Mouse (Mus musculus): ENCODE data around the gene Bag6. TPM values are rescaled to one million over a fixed set of nuclear protein-coding genes. Genes with fewer than 3 reads are reported as not detected.

Bag6 gene
- total RNA-seq, 2 experiments from 2014 or later = 191 to 208 TPM

DNA sequence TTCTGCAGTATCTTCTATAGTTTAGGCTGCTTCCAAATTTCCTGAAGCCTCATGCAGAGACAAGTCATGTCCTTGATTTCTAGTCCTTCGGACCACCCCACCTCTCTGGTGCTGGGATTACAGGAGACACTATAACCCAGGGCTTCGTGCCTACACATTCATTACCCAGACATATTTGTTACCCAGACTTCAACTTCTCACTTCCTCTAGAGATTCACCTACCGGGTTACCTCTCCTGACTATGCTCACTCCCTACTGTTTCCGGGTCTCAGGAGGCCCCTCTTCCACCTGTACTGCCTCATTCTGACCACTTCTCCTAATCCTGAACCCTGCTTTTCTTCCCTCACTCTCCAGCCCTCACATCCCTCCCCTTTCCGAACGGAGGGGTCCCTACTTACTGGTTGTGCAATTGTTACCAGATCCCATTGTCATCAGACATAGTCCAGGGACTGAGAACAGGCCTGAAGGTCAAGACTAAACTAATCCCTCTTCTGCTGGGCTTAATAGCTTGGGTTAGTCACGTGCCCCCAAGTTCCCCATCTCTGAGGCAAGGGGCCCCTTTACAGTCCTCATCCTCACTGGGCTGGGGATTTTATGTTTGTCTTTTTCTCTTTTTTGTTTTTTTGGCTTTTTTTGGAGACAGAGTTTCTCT is 53.1 kb downstream of the Bag6 start, which contains the start of gene Lst1:
Gene Lst1 (minus strand): TSS at position 481 of the 652 bp plus-strand sequence.
- no peak for DNase-seq
- intact Hi-C loops (cut with DNase I) = no loop called here

DNA sequence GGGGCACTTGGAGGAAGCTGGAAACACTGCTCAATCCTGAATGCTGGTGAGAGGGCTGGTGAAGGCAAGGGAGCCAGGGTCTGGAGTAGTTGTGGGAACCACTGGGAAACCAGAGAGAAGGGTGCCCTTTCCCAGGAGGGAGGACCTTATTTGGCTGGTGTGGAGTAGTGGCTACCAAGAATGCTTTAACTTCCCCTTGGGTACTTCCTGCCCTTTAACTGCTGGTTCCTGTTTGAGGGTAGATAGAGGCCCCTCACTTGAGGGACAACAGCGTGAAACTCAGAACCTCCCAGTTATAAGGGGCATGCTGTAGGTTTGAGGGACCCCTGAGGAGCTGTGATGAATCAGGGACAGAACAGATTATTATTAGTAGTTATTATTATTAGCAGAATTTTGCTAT is 54.2 kb downstream of the Bag6 start:
- no peak for DNase-seq
- intact Hi-C loops (cut with DNase I) = no loop called here

DNA sequence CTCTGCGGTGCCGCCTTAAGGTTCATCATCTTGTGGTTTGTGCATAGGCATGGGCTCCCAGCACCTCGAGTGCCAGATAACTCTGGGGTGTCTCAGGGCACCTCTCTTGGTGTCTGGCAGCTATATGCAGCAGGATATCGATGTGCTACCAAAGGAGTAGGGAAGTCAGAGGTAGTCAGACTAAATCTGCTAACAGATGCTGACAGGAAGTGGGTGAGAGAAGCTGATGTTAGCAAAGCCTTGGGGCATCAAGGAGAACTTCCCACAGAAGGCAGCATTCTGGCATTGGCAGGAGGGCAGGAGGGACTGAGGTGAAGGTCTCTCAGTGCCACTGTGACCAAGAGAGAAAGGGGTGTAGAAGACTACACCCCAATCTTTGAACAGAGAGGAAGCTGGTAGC is 55.1 kb downstream of the Bag6 start:
- no peak for DNase-seq
- intact Hi-C loops (cut with DNase I) = no loop called here

DNA sequence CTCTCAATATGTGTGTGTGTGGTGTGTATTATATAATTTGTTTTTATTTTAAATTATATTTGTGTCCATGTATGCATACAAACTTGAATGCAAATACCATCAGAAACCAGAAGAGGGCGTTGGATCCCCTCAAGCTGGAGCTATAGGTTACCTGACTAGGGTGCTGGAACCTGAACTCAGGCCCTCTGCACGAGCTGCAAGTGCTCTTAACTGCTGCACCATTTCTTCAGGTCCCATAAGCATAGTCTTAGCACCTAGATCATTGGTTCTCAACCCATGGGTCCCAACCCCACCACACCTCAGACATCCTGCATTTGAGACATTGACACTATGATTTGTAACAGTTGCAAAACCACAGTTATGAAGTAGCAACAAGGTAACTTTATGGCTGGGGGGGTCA is 56.7 kb downstream of the Bag6 start:
- intact Hi-C loops (cut with DNase I) = no loop called here
- no peak for DNase-seq

DNA sequence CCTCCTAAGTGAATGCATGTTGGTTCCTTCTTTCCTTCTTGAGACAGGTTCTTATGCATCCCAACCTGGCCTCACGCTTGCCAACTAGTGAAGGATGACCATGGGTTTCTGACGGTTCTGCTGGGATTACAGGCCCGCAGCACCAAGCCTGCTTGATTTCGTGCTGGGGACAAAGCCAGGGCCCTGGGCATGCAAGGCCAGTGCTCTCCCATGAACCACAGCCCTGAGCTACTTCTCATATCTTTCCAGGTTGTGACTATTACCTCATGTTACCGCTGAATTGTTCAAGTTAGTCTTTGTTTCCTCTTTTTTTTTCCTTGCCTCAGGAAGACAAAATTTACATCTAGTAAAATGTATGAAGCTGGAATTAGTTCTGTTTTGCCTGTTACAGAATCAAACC is 57.9 kb downstream of the Bag6 start:
- intact Hi-C loops (cut with DNase I) = no loop called here
- DNase-seq = no peak

DNA sequence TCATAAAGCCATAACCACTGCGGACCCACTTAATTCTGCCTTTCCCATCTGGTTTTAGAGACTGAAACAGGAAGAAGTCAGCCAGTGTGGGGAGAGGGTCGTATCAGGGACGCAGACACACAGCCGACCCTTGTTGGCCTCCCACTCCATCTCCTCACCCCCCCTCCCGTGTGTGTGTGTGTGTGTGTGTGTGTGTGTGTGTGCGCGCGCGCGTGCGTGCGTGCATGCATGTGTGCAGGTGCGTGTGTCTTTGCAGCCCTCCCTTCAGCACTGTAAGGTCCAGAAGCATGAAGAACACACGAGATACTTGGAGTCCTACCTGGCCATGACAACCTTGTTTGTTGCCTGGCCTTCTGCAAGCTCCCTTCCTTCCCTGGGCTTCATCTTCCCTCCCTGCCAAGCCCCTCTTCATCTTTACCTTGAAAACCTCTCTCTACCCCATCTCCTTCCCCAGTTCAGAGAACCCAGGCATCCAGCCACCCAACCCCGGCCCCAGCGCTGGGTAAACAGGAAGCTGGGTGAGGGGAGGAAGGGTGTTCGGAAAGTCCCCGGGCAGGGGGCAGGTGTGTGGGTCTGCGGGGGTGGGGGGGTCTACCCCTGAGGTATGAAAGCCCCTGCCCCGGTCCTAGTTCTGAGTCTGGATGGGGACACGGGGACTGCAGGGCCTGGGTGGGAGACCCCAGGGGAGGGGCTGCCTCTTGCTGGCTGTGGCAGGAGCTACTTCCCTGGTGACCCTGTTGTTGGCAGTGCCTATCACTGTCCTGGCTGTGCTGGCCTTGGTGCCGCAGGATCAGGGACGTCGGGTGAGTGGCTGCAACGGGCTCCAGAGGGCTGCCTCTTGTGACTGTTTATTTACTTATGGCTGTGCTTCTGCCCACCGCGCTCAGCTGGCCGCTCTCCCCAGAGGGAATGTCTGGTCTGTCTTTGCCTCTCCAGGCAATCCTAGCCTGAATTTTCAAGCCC is 59.2 kb downstream of the Bag6 start, which contains the start of gene Ltb:
Gene Ltb (plus strand): TSS at position 559 of the 963 bp plus-strand sequence.
- intact Hi-C loops (cut with DNase I) = loop anchor here (2.0 kb wide), 1 partner anchor 15 kb away; no protein-coding TSS in a partner anchor

DNA sequence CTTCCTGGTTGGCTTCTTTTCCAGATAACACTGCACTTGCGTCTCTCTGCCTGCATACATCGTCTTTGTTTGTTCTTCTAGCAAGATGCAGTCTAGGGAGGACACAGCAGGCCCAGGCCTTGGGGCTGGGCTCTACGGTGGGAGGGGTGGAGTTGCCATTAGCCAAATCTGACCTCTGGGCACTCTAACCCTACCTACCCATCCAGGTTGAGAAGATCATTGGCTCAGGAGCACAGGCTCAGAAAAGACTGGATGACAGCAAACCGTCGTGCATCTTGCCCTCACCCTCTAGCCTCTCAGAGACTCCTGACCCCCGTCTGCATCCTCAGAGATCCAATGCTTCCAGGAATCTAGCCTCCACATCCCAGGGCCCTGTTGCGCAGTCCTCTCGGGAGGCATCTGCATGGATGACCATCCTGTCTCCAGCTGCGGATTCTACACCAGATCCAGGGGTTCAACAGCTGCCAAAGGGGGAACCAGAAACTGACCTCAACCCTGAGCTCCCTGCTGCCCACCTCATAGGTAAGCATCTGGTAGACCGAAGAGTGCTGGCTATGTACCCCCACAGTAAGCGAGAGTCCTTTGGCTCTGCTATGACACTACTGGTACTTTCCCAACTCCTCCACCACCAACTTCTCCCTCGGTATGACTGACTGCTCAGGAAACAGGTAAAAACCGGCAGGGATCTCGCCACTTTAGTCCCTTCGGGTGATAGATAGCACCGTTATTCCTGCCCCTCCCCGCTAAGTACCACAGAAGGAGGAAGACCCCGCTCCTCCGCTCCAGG is 60.1 kb downstream of the Bag6 start:
- intact Hi-C loops (cut with DNase I) = loop anchor here (2.0 kb wide), 1 partner anchor 16 kb away; no protein-coding TSS in a partner anchor
- DNase-seq = no peak

More for the DNA sequence above, 59.2 kb downstream of the Bag6 start, which contains the start of gene Ltb:
- no peak for DNase-seq

DNA sequence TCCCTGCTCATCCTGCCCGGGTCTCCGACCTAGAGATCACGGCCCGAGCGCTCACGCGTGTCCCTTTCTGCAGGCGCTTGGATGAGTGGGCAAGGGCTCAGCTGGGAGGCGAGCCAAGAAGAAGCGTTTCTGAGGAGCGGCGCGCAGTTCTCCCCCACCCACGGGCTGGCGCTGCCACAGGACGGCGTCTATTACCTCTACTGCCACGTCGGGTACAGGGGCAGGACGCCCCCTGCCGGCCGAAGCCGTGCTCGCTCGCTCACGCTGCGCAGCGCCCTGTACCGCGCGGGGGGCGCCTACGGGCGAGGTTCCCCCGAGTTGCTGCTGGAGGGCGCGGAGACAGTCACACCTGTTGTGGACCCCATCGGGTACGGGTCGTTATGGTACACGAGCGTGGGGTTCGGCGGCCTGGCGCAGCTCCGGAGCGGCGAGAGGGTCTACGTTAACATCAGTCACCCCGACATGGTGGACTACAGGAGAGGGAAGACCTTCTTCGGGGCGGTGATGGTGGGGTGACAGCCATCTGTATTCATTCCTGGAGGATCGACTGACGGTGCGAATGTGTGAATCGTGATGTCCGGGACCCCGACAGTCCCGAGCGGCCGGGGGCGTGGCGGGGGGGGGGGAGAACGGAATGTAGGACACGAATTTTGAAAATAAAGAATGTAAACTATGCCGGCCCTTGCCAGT is 60.8 kb downstream of the Bag6 start:
- peak; percentile 73 to 74 for DNase-seq
- intact Hi-C loops (cut with DNase I) = loop anchor here (2.0 kb wide), 1 partner anchor 17 kb away; no protein-coding TSS in a partner anchor

DNA sequence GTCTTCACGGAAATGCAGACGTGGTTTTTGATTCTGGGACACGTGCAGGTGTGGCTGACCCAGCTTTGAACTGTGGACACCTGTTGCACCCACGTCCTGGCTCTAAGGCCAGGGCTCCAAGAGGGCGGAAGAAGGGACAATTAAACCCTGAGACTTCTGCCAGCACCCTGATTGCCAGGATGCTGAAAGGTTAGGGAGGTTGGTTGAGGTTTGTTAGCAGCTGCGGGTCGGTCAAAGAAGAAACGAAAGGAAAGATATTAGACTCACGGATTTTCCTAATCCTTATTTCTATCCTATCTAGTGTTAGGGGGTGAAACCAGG is 61.3 kb downstream of the Bag6 start:
- intact Hi-C loops (cut with DNase I) = no loop called here
- no peak for DNase-seq

Small RNA genes within 50 kb of the gene (microRNA-seq; reads per million reads assigned to microRNA genes)
- 0 reads per million in 2 experiments for gene Mir6973a

Other genes starting within 250 kb of the Bag6 start
- gene C2, start 236.9 kb upstream of the Bag6 start, total RNA-seq (2021) = 1 to 10 TPM; 1.4 to 1.5 TPM
- gene Ehmt2, start 236.7 kb upstream of the Bag6 start, total RNA-seq (2021) = 10 to 100 TPM; 24.7 to 28.2 TPM
- gene Slc44a4, start 220.7 kb upstream of the Bag6 start, total RNA-seq (2021) = under 1 TPM in 1 of 2 experiments, not detected in 1; 0.17 TPM
- gene Neu1, start 203.9 kb upstream of the Bag6 start, total RNA-seq (2021) = 1 to 10 TPM; 8.0 to 8.5 TPM
- gene Hspa1b, start 175.9 kb upstream of the Bag6 start, total RNA-seq (2021) = 1 to 10 TPM; 4.6 to 6.1 TPM
- not detected for gene Gm20481, start 165.3 kb upstream of the Bag6 start, total RNA-seq (2021)
- gene Hspa1a, start 163.0 kb upstream of the Bag6 start, total RNA-seq (2021) = 10 to 100 TPM in 1 of 2 experiments, 1 to 10 TPM in 1; 8.8 to 10.1 TPM
- gene Hspa1l, start 162.5 kb upstream of the Bag6 start, total RNA-seq (2021) = 10 to 100 TPM; 18.6 to 23.2 TPM
- 10 to 100 TPM; 13.1 to 15.3 TPM for gene Lsm2, start 153.3 kb upstream of the Bag6 start, total RNA-seq (2021)
- gene Vars, start 134.2 kb upstream of the Bag6 start, total RNA-seq (2021) = 10 to 100 TPM; 29.3 to 31.8 TPM
- gene Vwa7, start 118.6 kb upstream of the Bag6 start, total RNA-seq (2021) = 10 to 100 TPM; 11.3 to 12.8 TPM
- gene Sapcd1, start 107.2 kb upstream of the Bag6 start, total RNA-seq (2021) = not detected
- under 1 TPM; 0.20 to 0.35 TPM for gene Msh5, start 88.4 kb upstream of the Bag6 start, total RNA-seq (2021)
- 10 to 100 TPM; 10.9 to 12.0 TPM for gene Clic1, start 85.2 kb upstream of the Bag6 start, total RNA-seq (2021)
- 1 to 10 TPM; 8.4 to 8.9 TPM for gene Ddah2, start 76.1 kb upstream of the Bag6 start, total RNA-seq (2021)
- gene Ly6g6c, start 69.8 kb upstream of the Bag6 start, total RNA-seq (2021) = not detected
- not detected for gene Mpig6b, start 69.0 kb upstream of the Bag6 start, total RNA-seq (2021)
- gene Ly6g6e, start 58.3 kb upstream of the Bag6 start, total RNA-seq (2021) = not detected
- 1 to 10 TPM in 1 of 2 experiments, not detected in 1; 1.8 TPM for gene Ly6g6d, start 57.1 kb upstream of the Bag6 start, total RNA-seq (2021)
- gene Ly6g6f, start 49.6 kb upstream of the Bag6 start, total RNA-seq (2021) = not detected
- 10 to 100 TPM; 67.7 to 73.9 TPM for gene Abhd16a, start 45.9 kb upstream of the Bag6 start, total RNA-seq (2021)
- not detected for gene Ly6g5c, start 26.9 kb upstream of the Bag6 start, total RNA-seq (2021)
- gene Ly6g5b, start 19.8 kb upstream of the Bag6 start, total RNA-seq (2021) = not detected
- 1 to 10 TPM; 6.0 to 7.8 TPM for gene Gpank1, start 13.7 kb upstream of the Bag6 start, total RNA-seq (2021)
- gene Csnk2b, start 13.1 kb upstream of the Bag6 start, total RNA-seq (2021) = 100 to 1,000 TPM; 145 to 170 TPM
- 10 to 100 TPM; 13.0 to 17.0 TPM for gene D17H6S53E, start 8.8 kb upstream of the Bag6 start, total RNA-seq (2021)
- not detected for gene Apom, start 3.1 kb upstream of the Bag6 start, total RNA-seq (2021)
- 10 to 100 TPM; 88.4 to 93.0 TPM for gene Prrc2a, start 29.7 kb downstream of the Bag6 start, total RNA-seq (2021)
- gene Aif1, start 40.9 kb downstream of the Bag6 start, total RNA-seq (2021) = under 1 TPM in 1 of 2 experiments, not detected in 1; 0.47 TPM
- 1 to 10 TPM in 1 of 2 experiments, under 1 TPM in 1; 0.74 to 1.5 TPM for gene Lst1, start 53.3 kb downstream of the Bag6 start, total RNA-seq (2021)
- gene Ltb, start 59.3 kb downstream of the Bag6 start, total RNA-seq (2021) = under 1 TPM in 1 of 2 experiments, not detected in 1; 0.46 TPM
- under 1 TPM in 1 of 2 experiments, not detected in 1; 0.46 TPM for gene Tnf, start 66.8 kb downstream of the Bag6 start, total RNA-seq (2021)
- under 1 TPM; 0.36 to 0.62 TPM for gene Lta, start 70.2 kb downstream of the Bag6 start, total RNA-seq (2021)
- not detected for gene Gm16181, start 85.7 kb downstream of the Bag6 start, total RNA-seq (2021)
- gene Atp6v1g2, start 98.5 kb downstream of the Bag6 start, total RNA-seq (2021) = 1 to 10 TPM; 1.7 to 2.4 TPM
- 1 to 10 TPM; 5.5 to 8.7 TPM for gene Nfkbil1, start 100.6 kb downstream of the Bag6 start, total RNA-seq (2021)
- 10 to 100 TPM; 67.7 to 83.0 TPM for gene Ddx39b, start 106.6 kb downstream of the Bag6 start, total RNA-seq (2021)
- gene H2-D1, start 127.6 kb downstream of the Bag6 start, total RNA-seq (2021) = 10 to 100 TPM; 28.2 to 39.1 TPM
- under 1 TPM; 0.38 to 0.47 TPM for gene H2-Q1, start 185.2 kb downstream of the Bag6 start, total RNA-seq (2021)
- gene H2-Q2, start 207.1 kb downstream of the Bag6 start, total RNA-seq (2021) = under 1 TPM; 0.20 to 0.77 TPM
- 1 to 10 TPM; 3.6 to 4.0 TPM for gene H2-Q4, start 244.4 kb downstream of the Bag6 start, total RNA-seq (2021)